Mouse (Mus musculus): Measurements from ENCODE around the gene Nkrf. TPM values are rescaled to one million over a fixed set of nuclear protein-coding genes. Genes with fewer than 3 reads are reported as not detected.

Gene Nkrf
- polyA plus RNA-seq, 1 experiment from 2014 or later, result 2.5 TPM

DNA sequence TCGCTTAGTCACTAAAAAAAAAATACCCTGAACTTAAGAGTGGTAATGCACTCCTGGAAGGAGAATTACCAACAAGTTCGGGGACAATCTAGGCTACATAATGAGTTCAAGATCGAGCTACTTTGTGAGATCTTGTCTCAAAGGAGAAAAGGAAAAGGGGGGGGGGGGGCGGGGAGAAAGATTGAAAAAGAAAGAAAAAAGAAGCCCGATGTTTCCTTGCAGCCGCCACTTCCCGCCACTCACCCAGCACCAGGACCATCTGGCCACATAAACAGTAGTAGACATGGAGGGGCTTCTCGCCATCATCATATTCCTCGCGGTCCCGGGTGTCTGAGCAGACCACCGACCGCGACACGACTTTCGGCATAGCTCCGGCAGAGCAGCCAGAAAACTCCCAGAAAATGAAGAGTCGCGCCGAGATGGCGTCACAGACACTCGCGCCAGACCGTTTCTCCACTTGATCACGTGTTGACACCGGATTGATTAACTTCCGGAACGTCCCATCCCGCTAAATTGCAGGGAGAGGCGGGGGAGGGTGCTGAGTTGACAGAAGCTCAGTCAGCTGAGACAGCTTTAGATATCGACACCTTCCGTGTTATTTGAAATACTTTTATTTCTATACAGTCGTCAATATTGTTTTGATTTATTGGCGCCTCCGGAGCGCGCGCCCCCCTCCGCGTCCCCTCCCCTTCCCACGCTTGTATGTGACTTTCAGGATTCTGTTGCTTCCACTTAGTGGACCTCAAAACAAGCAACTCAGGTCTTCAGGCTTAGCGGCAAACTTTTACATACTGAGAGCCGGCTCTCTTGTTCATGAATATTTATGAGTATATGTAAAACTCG lies 38.7 kb downstream of the Nkrf start:
- peak; percentile 84 for DNase-seq (ENCODE audit: low spot score)

- no peak for DNase-seq (ENCODE audit: low spot score)
Observed at GRCm38 (mm10) chrX:36852631-36853030, 50.1 kb downstream of the Nkrf start.

GRCm38 (mm10) chrX:36847152-36847551 lies 55.5 kb downstream of the Nkrf start:
- DNase-seq (ENCODE audit: low spot score), result no peak

DNA sequence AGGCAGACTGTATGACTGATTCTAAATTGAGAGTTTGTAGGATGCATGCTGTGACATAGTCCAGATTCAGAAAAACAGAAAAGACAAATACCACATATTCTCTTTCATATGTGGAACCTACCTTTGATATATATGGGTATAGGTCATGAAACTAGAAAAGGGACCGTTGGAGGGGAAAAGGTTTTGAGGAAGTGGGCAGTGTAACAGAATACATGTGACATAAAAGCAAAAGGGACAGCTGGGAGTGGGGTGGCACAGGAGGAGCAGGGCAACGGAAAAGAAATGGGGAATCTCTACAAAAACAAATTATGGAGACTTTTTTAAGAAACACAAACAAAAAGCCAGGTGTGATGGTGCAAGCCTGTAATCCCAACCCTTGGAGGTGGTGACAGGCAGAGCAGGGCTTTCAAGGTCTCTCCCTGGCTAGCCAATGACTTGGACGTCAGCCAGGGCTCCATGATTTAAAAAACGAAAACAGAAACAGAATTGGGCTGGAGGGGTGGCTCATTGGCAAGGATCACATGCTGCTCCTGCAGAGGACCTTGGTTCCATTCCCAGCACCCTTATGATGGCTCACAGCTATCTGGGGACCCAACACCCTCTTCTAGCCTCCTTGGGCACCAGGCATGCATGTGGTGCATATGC lies 59.2 kb downstream of the Nkrf start:
- DNase-seq (ENCODE audit: low spot score), result peak; percentile 2

DNA sequence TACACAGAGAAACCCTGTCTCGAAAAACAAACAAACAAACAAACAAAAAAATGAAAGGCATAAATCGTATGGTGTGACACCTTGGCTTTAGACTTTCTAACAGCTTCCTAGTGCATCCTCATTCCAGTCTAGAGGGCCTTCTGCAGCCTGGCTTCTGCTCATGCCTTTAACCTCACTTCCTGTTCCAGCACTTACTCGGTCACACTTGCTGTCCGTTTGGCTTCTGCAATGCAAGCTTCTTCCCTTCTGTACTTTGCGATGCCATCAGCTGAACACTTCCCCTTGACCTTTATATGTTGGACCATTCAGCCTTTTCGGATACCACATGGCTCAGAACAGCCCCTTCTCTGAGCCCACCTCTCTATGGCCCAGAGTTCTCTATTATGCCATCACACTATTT lies 61.0 kb downstream of the Nkrf start:
- no peak for DNase-seq (ENCODE audit: low spot score)

- DNase-seq (ENCODE audit: low spot score), result no peak
Observed at GRCm38 (mm10) chrX:36839391-36839790, 63.3 kb downstream of the Nkrf start.

Other genes starting within 250 kb of the Nkrf start
- 1.5 and 2.7 TPM in 2 replicates for gene Slc25a43, start 159.2 kb downstream of the Nkrf start, polyA plus RNA-seq (2015; fragmentation: Nextera tagmentation; extraction: Ambion mirVana)
- 1,172 and 1,231 TPM in 2 replicates for gene Slc25a5, start 107.2 kb downstream of the Nkrf start, polyA plus RNA-seq (2015; fragmentation: Nextera tagmentation; extraction: Ambion mirVana)
- gene Ube2a, start 29.0 kb downstream of the Nkrf start, polyA plus RNA-seq (2015; fragmentation: Nextera tagmentation; extraction: Ambion mirVana), result 198 and 205 TPM in 2 replicates
- gene C330007P06Rik, start 28.8 kb downstream of the Nkrf start, polyA plus RNA-seq (2015; fragmentation: Nextera tagmentation; extraction: Ambion mirVana), result 28.5 and 29.7 TPM in 2 replicates
- gene Sept6, start 88.9 kb upstream of the Nkrf start, polyA plus RNA-seq (2015; fragmentation: Nextera tagmentation; extraction: Ambion mirVana), result 96.3 and 112 TPM in 2 replicates
- gene Sowahd, start 145.9 kb upstream of the Nkrf start, polyA plus RNA-seq (2015; fragmentation: Nextera tagmentation; extraction: Ambion mirVana), result 0.59 and 1.0 TPM in 2 replicates
- 905 and 976 TPM in 2 replicates for gene Rpl39, start 182.5 kb upstream of the Nkrf start, polyA plus RNA-seq (2015; fragmentation: Nextera tagmentation; extraction: Ambion mirVana)
- 21.7 and 25.0 TPM in 2 replicates for gene Upf3b, start 207.4 kb upstream of the Nkrf start, polyA plus RNA-seq (2015; fragmentation: Nextera tagmentation; extraction: Ambion mirVana)
- gene Nkap, start 223.9 kb upstream of the Nkrf start, polyA plus RNA-seq (2015; fragmentation: Nextera tagmentation; extraction: Ambion mirVana), result 21.6 and 26.4 TPM in 2 replicates